Mouse (Mus musculus): ENCODE measurements around the gene Hbb-bs.

- no peak for TF ChIP-seq CTCF (IDR thresholded peaks at IDR 0.05; ENCODE audit: control insufficient read depth, insufficient read depth, insufficient replicate concordance, low read depth, low read length)
- no peak for TF ChIP-seq POLR2A (IDR thresholded peaks at IDR 0.05; ENCODE audit: control insufficient read depth, low read depth, low read length)
Observed at GRCm38 (mm10) chr7:103810746-103811145, 17.1 kb downstream of the Hbb-bs start.
